Comparison of ENCODE assay signal across 16 mouse cellular contexts in genomic region chr19:41669747-41670342, GRCm38 (mm10).
DNase-seq lines count a peak whose midpoint lies in the region; ATAC-seq lines count a peak whose summit lies in the region.
"Had no signal": no experiment of that assay in that cellular context is flagged by ENCODE, and none has a peak within 500 bp of the region (broad histone marks: within the 10 kb centered on the region; RNA-seq: fewer than 3 reads in every experiment).

No protein-coding gene starts in this region.

- no peak overlapping the region for H3K4me3 ChIP-seq in forebrain, embryonic 10.5 days
- H3K4me3 ChIP-seq in hindbrain, embryonic 12.5 days: no peak overlapping the region
- H3K4me3 ChIP-seq in midbrain, embryonic 15.5 days: no peak overlapping the region
- H3K4me3 ChIP-seq: erythroblast, embryonic 14.5 days had no signal

- H3K9ac ChIP-seq in hindbrain, embryonic 12.5 days: no peak overlapping the region
- H3K9ac ChIP-seq in midbrain, embryonic 15.5 days: no peak overlapping the region
- H3K9ac ChIP-seq: liver, embryonic 14.5 days had no signal

- DNase-seq in embryo, embryonic 10.5 days (ENCODE audit: low spot score): peak; percentile 45
- no peak for DNase-seq in embryo, embryonic 11 days
- DNase-seq in forebrain, embryonic 10.5 days (ENCODE audit: extremely low spot score, low spot score): no peak
- no peak for DNase-seq in retina, embryonic 14.5 days (ENCODE audit: low spot score)
- DNase-seq in spleen, postnatal 4 days (ENCODE audit: low spot score in 2 of 2): no peak
- no peak for DNase-seq in lung, postnatal 36 days
- DNase-seq: cerebellum, adult 2 months; gastrocnemius, postnatal 14 days; left cerebral cortex, postnatal 4 days; lung, postnatal 4 days; thymus, postnatal 25 days had no signal

- WGBS in forebrain, embryonic 10.5 days: 33% methylated on average over 12 of the region's 12 CpGs
- WGBS in hindbrain, embryonic 12.5 days: 12% methylated on average over 12 of the region's 12 CpGs
- WGBS in midbrain, embryonic 15.5 days: 14% methylated on average over 12 of the region's 12 CpGs

- ATAC-seq in hindbrain, embryonic 12.5 days (ENCODE audit: low FRiP score): peak; percentile 61
- ATAC-seq in midbrain, embryonic 15.5 days (replicated peaks): peak; percentile 30
- ATAC-seq: Patski had no signal

- H3K36me3 ChIP-seq in forebrain, embryonic 10.5 days (replicated peaks): no peaks in the 10 kb centered on the region
- H3K36me3 ChIP-seq in hindbrain, embryonic 12.5 days: no peaks in the 10 kb centered on the region
- no peaks in the 10 kb centered on the region for H3K36me3 ChIP-seq in midbrain, embryonic 15.5 days (replicated peaks)

- H3K27me3 ChIP-seq in forebrain, embryonic 10.5 days (ENCODE audit: poor library complexity, severe bottlenecking): peaks cover 69% of the 10 kb centered on the region
- H3K27me3 ChIP-seq in hindbrain, embryonic 12.5 days: peaks cover 41% of the 10 kb centered on the region
- no peaks in the 10 kb centered on the region for H3K27me3 ChIP-seq in midbrain, embryonic 15.5 days (replicated peaks)
- H3K27me3 ChIP-seq: Patski had no signal

- H3K4me2 ChIP-seq in hindbrain, embryonic 12.5 days (replicated peaks): no peak overlapping the region
- peak overlapping the region; percentile 12; the same call in 1 of the 2 replicates for H3K4me2 ChIP-seq in midbrain, embryonic 15.5 days

- no peaks in the 10 kb centered on the region for H3K9me3 ChIP-seq in forebrain, embryonic 10.5 days
- no peaks in the 10 kb centered on the region for H3K9me3 ChIP-seq in hindbrain, embryonic 12.5 days (replicated peaks)
- no peaks in the 10 kb centered on the region for H3K9me3 ChIP-seq in midbrain, embryonic 15.5 days

- peak overlapping the region; percentile 6 for H3K27ac ChIP-seq in forebrain, embryonic 10.5 days
- peak overlapping the region; percentile 72 for H3K27ac ChIP-seq in hindbrain, embryonic 12.5 days
- peak overlapping the region; percentile 68 for H3K27ac ChIP-seq in midbrain, embryonic 15.5 days
- H3K27ac ChIP-seq: liver, embryonic 14.5 days had no signal

- H3K4me1 ChIP-seq in forebrain, embryonic 10.5 days: peaks cover 53% of the 10 kb centered on the region
- peaks cover 60% of the 10 kb centered on the region for H3K4me1 ChIP-seq in hindbrain, embryonic 12.5 days
- peaks cover 66% of the 10 kb centered on the region for H3K4me1 ChIP-seq in midbrain, embryonic 15.5 days

Comparison
In these comparisons a context has a peak if more than half of its experiments do, and no peak if none do; other contexts are left out.
1. H3K27ac ChIP-seq: peak in every context shown above with its lines; median percentile 72 in hindbrain, embryonic 12.5 days; 68 in midbrain, embryonic 15.5 days; 6 in forebrain, embryonic 10.5 days.